Mouse (Mus musculus) heart, adult 8-10 months (tissue): ENCODE measurements around the gene Polr3f. TPM values are rescaled to one million over a fixed set of nuclear protein-coding genes. Genes with fewer than 3 reads are reported as not detected.

Experiments
- DNase-seq: peaks from one replicate; pipeline ENCODE4 v3.0.0; 2022; ENCODE audit warnings: low spot score
- total RNA-seq, 4 experiments: library from RNA; stranded (reverse); gene quantifications; 2 replicates each; pipeline ENCODE4 v1.2.4; 2022

Gene Polr3f
- total RNA-seq, 4 experiments from 2014 or later = 10.6 to 12.8 (median 11.5) TPM

DNA sequence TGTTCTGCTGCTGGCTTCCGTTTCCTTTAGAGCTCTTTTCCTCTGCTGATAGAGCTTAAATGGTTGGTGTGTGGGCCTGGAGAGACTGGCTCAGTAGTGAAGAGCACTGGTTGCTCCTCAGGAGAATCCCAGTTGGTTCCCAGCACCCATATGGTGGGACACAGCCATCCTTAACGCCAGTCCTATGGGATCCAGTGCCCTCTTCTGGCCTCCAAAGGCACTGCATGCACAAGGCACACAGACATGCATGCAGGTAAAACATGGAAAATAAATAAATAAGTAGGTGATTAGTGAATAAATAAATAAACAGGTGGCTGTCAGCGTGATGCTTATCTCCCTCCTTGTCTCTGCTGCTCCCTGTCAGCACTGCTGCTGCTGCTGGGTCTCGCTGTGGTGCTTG lies 61.2 kb downstream of the Polr3f start:
- no peak for DNase-seq

Other genes with a start within 250 kb of the Polr3f start
- not detected for gene Ovol2, start 195.6 kb upstream of the Polr3f start, total RNA-seq
- gene Kat14, start 158.7 kb upstream of the Polr3f start, total RNA-seq = 10 to 100 TPM; 22.9 to 30.2 (median 27.5) TPM
- 10 to 100 TPM in 2 of 4 experiments, 1 to 10 TPM in 2; 8.9 to 13.3 (median 10.7) TPM for gene Pet117, start 158.7 kb upstream of the Polr3f start, total RNA-seq
- gene Dzank1, start 304 bp upstream of the Polr3f start, total RNA-seq = 1 to 10 TPM in 2 of 4 experiments, under 1 TPM in 2; 0.57 to 4.0 (median 0.98) TPM
- 10 to 100 TPM; 10.9 to 13.2 (median 11.6) TPM for gene Rbbp9, start 23.2 kb downstream of the Polr3f start, total RNA-seq
- gene Sec23b, start 28.5 kb downstream of the Polr3f start, total RNA-seq = 10 to 100 TPM; 16.8 to 22.9 (median 19.1) TPM
- 100 to 1,000 TPM in 1 of 4 experiments, 10 to 100 TPM in 3; 84.8 to 108 (median 94.5) TPM for gene Smim26, start 66.3 kb downstream of the Polr3f start, total RNA-seq
- gene Dtd1, start 72.2 kb downstream of the Polr3f start, total RNA-seq = 10 to 100 TPM; 15.4 to 19.0 (median 17.6) TPM